Mouse (Mus musculus) erythroid progenitor cell, adult 5-6 weeks (primary cell): ENCODE results near the gene Gpbar1. TPM values are rescaled to one million over a fixed set of nuclear protein-coding genes. Genes with fewer than 3 reads are reported as not detected.
"Not testable (repeated sequence)": the region's sequence is repeated elsewhere in the genome, so short reads cannot be mapped to it uniquely, and the experiment has no call there.

Experiments
- ATAC-seq: replicated peaks from 2 replicates; pipeline ENCODE4 v1.8.0; 2016; ENCODE audit warnings: moderate number of reproducible peaks, mild to moderate bottlenecking, moderate TSS enrichment, inconsistent platforms; ENCODE audit not compliant: poor library complexity, low FRiP score, severe bottlenecking
- total RNA-seq, 2 experiments: library from RNA; stranded (forward) in 1 of 2; stranded (reverse) in 1 of 2; fragments of 150-400 nt in 1 of 2; fragments of 186-747, 209-891 nt in 1 of 2; gene quantifications; 2 replicates each; pipeline versions ENCODE4 v1.2.3 to v1.2.4; 2015 to 2017; ENCODE audit warnings: low replicate concordance in 2 of 2

Gene Gpbar1
- total RNA-seq, 2 experiments from 2014 or later: not detected

GRCm38 (mm10) chr1:74314796-74315195 lies 36.4 kb downstream of the Gpbar1 start:
- no peak for ATAC-seq

GRCm38 (mm10) chr1:74316114-74316827 lies 37.9 kb downstream of the Gpbar1 start:
- ATAC-seq: no peak

- ATAC-seq: no peak
Observed at GRCm38 (mm10) chr1:74318711-74319110, 40.4 kb downstream of the Gpbar1 start.

- ATAC-seq: no peak
Observed at GRCm38 (mm10) chr1:74321396-74321795, 43.0 kb downstream of the Gpbar1 start.

- not testable (repeated sequence) for ATAC-seq
Observed at GRCm38 (mm10) chr1:74326916-74327315, 48.6 kb downstream of the Gpbar1 start.

Other genes with a start within 250 kb of the Gpbar1 start
- gene Tns1, start 154.1 kb upstream of the Gpbar1 start, total RNA-seq (2015; ENCODE audit: low replicate concordance): 20.5 and 21.6 TPM in 2 replicates
- 20.0 and 49.5 TPM in 2 replicates for gene Tns1, start 154.1 kb upstream of the Gpbar1 start, total RNA-seq (2017; ENCODE audit: low replicate concordance)
- not detected in 2 replicates for gene Rufy4, start 153.0 kb upstream of the Gpbar1 start, total RNA-seq (2015; ENCODE audit: low replicate concordance)
- 0.13 TPM in 1 of 2 replicates, not detected in the other for gene Rufy4, start 153.0 kb upstream of the Gpbar1 start, total RNA-seq (2017; ENCODE audit: low replicate concordance)
- 6.3 and 6.8 TPM in 2 replicates for gene Cxcr2, start 124.6 kb upstream of the Gpbar1 start, total RNA-seq (2015; ENCODE audit: low replicate concordance)
- gene Cxcr2, start 124.6 kb upstream of the Gpbar1 start, total RNA-seq (2017; ENCODE audit: low replicate concordance): 6.8 and 11.6 TPM in 2 replicates
- gene Cxcr1, start 83.9 kb upstream of the Gpbar1 start, total RNA-seq (2015; ENCODE audit: low replicate concordance): not detected in 2 replicates
- not detected in 2 replicates for gene Cxcr1, start 83.9 kb upstream of the Gpbar1 start, total RNA-seq (2017; ENCODE audit: low replicate concordance)
- 228 and 243 TPM in 2 replicates for gene Arpc2, start 42.5 kb upstream of the Gpbar1 start, total RNA-seq (2015; ENCODE audit: low replicate concordance)
- 69.4 and 89.7 TPM in 2 replicates for gene Arpc2, start 42.5 kb upstream of the Gpbar1 start, total RNA-seq (2017; ENCODE audit: low replicate concordance)
- gene Aamp, start 6.2 kb downstream of the Gpbar1 start, total RNA-seq (2015; ENCODE audit: low replicate concordance): 12.6 and 14.3 TPM in 2 replicates
- 17.1 and 26.6 TPM in 2 replicates for gene Aamp, start 6.2 kb downstream of the Gpbar1 start, total RNA-seq (2017; ENCODE audit: low replicate concordance)
- gene Pnkd, start 6.4 kb downstream of the Gpbar1 start, total RNA-seq (2015; ENCODE audit: low replicate concordance): 6.5 and 12.2 TPM in 2 replicates
- gene Pnkd, start 6.4 kb downstream of the Gpbar1 start, total RNA-seq (2017; ENCODE audit: low replicate concordance): 0.76 and 1.8 TPM in 2 replicates
- gene Tmbim1, start 27.1 kb downstream of the Gpbar1 start, total RNA-seq (2015; ENCODE audit: low replicate concordance): not detected in 2 replicates
- 0.45 and 0.90 TPM in 2 replicates for gene Tmbim1, start 27.1 kb downstream of the Gpbar1 start, total RNA-seq (2017; ENCODE audit: low replicate concordance)
- gene Catip, start 83.6 kb downstream of the Gpbar1 start, total RNA-seq (2015; ENCODE audit: low replicate concordance): not detected in 2 replicates
- not detected in 2 replicates for gene Catip, start 83.6 kb downstream of the Gpbar1 start, total RNA-seq (2017; ENCODE audit: low replicate concordance)
- gene Slc11a1, start 96.6 kb downstream of the Gpbar1 start, total RNA-seq (2015; ENCODE audit: low replicate concordance): 7.5 and 9.0 TPM in 2 replicates
- gene Slc11a1, start 96.6 kb downstream of the Gpbar1 start, total RNA-seq (2017; ENCODE audit: low replicate concordance): 12.5 and 19.4 TPM in 2 replicates
- 64.5 and 65.0 TPM in 2 replicates for gene Ctdsp1, start 113.0 kb downstream of the Gpbar1 start, total RNA-seq (2015; ENCODE audit: low replicate concordance)
- 18.5 and 26.8 TPM in 2 replicates for gene Ctdsp1, start 113.0 kb downstream of the Gpbar1 start, total RNA-seq (2017; ENCODE audit: low replicate concordance)
- gene Vil1, start 130.8 kb downstream of the Gpbar1 start, total RNA-seq (2015; ENCODE audit: low replicate concordance): not detected in 2 replicates
- gene Vil1, start 130.8 kb downstream of the Gpbar1 start, total RNA-seq (2017; ENCODE audit: low replicate concordance): 0.64 TPM in 1 of 2 replicates, not detected in the other
- gene Cnot9, start 227.5 kb downstream of the Gpbar1 start, total RNA-seq (2015; ENCODE audit: low replicate concordance): 28.5 and 39.6 TPM in 2 replicates
- gene Cnot9, start 227.5 kb downstream of the Gpbar1 start, total RNA-seq (2017; ENCODE audit: low replicate concordance): 19.6 and 43.3 TPM in 2 replicates